Mouse (Mus musculus): Measurements from ENCODE around the gene Arhgap10. TPM values are rescaled to one million over a fixed set of nuclear protein-coding genes. Genes with fewer than 3 reads are reported as not detected.

The Arhgap10 gene
- polyA plus RNA-seq, 1 experiment from 2014 or later = 5.7 TPM

DNA sequence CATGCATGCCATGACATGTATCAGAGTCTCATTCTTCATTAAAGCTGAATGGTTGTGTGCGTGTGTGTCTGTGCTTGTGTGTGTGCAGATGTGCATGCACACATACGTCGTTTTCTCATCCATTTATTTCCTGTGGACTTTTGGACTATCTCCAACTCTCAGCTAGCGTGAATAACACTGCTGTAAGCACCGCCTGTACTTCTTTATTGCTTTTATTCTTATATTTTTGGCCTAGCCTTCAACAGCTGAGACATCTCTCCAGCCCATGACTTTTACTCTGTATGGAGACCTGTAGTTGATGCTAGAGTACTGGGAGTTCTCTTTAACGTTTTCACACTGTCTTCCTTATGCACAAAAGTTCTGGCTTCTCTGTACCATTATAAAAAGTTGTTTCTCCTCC lies 285.9 kb downstream of the Arhgap10 start:
- Histone ChIP-seq H3K9ac (replicated peaks) (no peak overlapping the region), H3K27me3 (replicated peaks) (no peaks in the 10 kb centered on the region; the same call in 1 of the 2 replicates), H3K4me3 (replicated peaks) (no peak overlapping the region), H3K4me2 (no peak overlapping the region), H3K9me3 (replicated peaks) (no peaks in the 10 kb centered on the region), H3K36me3 (no peaks in the 10 kb centered on the region), H3K27ac (replicated peaks) (no peak overlapping the region), H3K4me1 (no peaks in the 10 kb centered on the region)
- ATAC-seq (ENCODE audit: low FRiP score) = no peak
- 60% methylated on average over 6 of the region's 6 CpGs for WGBS

DNA sequence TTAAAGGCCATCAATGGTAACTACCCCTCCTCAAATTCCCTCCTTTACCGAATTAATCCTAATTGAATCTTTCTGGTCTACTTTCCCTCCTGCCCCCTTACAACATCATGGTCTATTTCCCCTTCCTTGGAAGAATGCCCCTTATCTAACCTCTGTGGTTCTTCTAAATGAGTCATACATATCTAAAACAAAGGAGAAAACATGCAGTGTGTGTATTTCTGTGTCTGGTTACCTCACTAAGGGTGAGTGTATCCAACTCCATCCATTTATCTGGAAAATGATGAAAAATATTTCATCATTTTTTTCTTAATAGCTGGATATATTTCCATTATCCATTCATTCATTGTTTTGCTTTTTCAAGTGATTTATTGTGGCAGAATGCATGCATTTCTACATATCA lies 286.5 kb downstream of the Arhgap10 start:
- no peaks in the 10 kb centered on the region for H3K36me3 ChIP-seq
- H3K27ac ChIP-seq (replicated peaks) = no peak overlapping the region
- no peak overlapping the region for H3K9ac ChIP-seq (replicated peaks)
- 96% methylated on average over 1 of the region's 1 CpGs for WGBS
- ATAC-seq (ENCODE audit: low FRiP score) = no peak
- no peak overlapping the region for H3K4me3 ChIP-seq (replicated peaks)
- no peaks in the 10 kb centered on the region for H3K9me3 ChIP-seq (replicated peaks)
- no peak overlapping the region for H3K4me2 ChIP-seq
- no peaks in the 10 kb centered on the region for H3K4me1 ChIP-seq
- H3K27me3 ChIP-seq (replicated peaks) = no peaks in the 10 kb centered on the region; the same call in 1 of the 2 replicates

DNA sequence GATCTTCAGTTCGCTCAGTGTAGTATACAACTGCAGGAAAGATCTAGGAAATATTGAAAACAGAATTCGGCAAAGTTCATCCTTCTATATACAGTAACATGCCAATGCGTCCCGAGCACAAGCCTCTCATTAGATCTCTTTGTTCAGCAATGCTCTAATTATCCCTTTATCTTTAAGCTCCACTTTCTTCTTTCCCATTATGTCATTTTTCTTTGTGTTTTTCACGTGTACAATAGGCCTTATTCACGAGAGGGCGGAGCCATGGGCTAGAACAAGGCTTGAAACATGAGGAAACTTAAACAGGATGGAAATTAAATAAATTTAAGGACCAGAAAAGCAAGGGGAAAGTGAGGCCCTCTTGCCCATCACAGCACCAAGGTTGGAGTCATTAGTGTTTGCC lies 289.1 kb downstream of the Arhgap10 start:
- H3K9ac ChIP-seq (replicated peaks) = no peak overlapping the region
- no peaks in the 10 kb centered on the region; the same call in 1 of the 2 replicates for H3K27me3 ChIP-seq (replicated peaks)
- no peak overlapping the region for H3K4me2 ChIP-seq
- H3K4me3 ChIP-seq (replicated peaks) = no peak overlapping the region
- WGBS = 79% methylated on average over 7 of the region's 7 CpGs
- H3K27ac ChIP-seq (replicated peaks) = no peak overlapping the region
- no peaks in the 10 kb centered on the region for H3K9me3 ChIP-seq (replicated peaks)
- no peak for ATAC-seq (ENCODE audit: low FRiP score)
- H3K4me1 ChIP-seq = no peaks in the 10 kb centered on the region
- H3K36me3 ChIP-seq = no peaks in the 10 kb centered on the region

DNA sequence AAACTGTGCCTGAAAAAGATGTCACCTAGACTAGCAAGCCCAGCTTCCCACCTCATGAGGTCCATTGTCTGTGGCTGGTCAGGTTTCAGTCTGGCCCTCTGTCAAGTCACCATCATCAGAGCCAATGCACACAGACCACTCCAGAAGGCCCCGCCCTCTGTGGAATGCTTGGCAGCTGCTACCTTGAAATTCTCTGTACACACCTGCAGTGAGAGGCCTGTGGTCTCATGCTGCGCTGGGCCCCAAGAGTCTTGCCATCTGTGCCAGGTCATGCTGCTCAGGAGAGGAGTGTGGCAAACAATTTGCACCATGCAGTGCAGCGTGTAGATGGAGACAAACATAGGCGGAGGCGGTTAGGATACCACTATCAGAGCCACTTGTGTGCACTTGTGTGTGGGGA lies 290.0 kb downstream of the Arhgap10 start:
- 92% methylated on average over 5 of the region's 5 CpGs for WGBS
- Histone ChIP-seq H3K9me3 (replicated peaks) (no peaks in the 10 kb centered on the region), H3K4me3 (replicated peaks) (no peak overlapping the region), H3K9ac (replicated peaks) (no peak overlapping the region), H3K4me2 (no peak overlapping the region), H3K4me1 (no peaks in the 10 kb centered on the region), H3K36me3 (no peaks in the 10 kb centered on the region), H3K27ac (replicated peaks) (no peak overlapping the region), H3K27me3 (replicated peaks) (no peaks in the 10 kb centered on the region; the same call in 1 of the 2 replicates)
- no peak for ATAC-seq (ENCODE audit: low FRiP score)

DNA sequence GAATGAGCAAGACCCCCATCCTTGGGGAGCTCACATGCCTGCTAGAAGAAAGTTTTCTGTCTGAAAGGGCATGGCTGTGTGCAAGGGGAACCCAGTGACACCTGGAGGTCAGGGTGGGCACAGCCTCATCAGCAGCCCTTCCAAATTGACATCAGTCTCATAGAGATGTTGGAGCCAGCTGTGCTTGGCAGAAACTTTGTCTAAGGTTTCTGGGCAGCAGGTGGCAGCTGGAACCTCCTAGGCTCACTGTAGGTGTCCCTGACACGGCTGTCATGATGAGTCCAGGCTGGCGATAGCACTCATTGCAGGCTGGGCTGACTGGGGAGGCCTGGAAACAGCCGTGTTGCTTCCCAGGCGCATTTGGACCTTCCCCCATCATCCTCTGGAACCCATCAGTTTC lies 294.6 kb downstream of the Arhgap10 start:
- Histone ChIP-seq H3K9ac (replicated peaks) (no peak overlapping the region), H3K36me3 (no peaks in the 10 kb centered on the region), H3K9me3 (replicated peaks) (no peaks in the 10 kb centered on the region), H3K4me2 (no peak overlapping the region), H3K4me3 (replicated peaks) (no peak overlapping the region), H3K27ac (replicated peaks) (no peak overlapping the region), H3K27me3 (replicated peaks) (no peaks in the 10 kb centered on the region), H3K4me1 (no peaks in the 10 kb centered on the region)
- WGBS = 79% methylated on average over 4 of the region's 4 CpGs
- no peak for ATAC-seq (ENCODE audit: low FRiP score)

DNA sequence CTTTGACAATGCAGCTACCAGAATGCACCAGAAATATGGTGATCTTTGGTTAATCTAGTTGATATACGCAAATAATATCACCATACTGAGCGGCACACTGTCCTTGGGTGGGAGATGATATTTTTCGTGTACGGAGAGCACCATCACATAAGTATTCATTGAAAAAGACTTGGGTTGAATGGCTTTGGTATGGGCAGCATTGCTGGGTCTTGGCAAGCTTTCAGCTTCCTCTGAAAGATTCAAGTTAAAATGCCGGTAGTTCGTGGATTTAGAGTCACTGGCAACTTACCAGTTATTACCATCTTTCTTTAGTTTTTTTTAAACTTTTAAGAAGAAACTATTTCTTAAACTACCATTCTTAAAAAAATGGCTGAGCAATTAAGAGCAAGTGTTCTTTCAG lies 302.6 kb downstream of the Arhgap10 start:
- ATAC-seq (ENCODE audit: low FRiP score) = no peak
- H3K27ac ChIP-seq (replicated peaks) = no peak overlapping the region
- 83% methylated on average over 6 of the region's 6 CpGs for WGBS
- H3K4me1 ChIP-seq = peaks cover 5% of the 10 kb centered on the region; the same call in 1 of the 2 replicates
- no peaks in the 10 kb centered on the region for H3K27me3 ChIP-seq (replicated peaks)
- no peaks in the 10 kb centered on the region for H3K36me3 ChIP-seq
- H3K9me3 ChIP-seq (replicated peaks) = no peaks in the 10 kb centered on the region
- no peak overlapping the region for H3K9ac ChIP-seq (replicated peaks)
- H3K4me2 ChIP-seq = no peak overlapping the region
- H3K4me3 ChIP-seq (replicated peaks) = no peak overlapping the region

DNA sequence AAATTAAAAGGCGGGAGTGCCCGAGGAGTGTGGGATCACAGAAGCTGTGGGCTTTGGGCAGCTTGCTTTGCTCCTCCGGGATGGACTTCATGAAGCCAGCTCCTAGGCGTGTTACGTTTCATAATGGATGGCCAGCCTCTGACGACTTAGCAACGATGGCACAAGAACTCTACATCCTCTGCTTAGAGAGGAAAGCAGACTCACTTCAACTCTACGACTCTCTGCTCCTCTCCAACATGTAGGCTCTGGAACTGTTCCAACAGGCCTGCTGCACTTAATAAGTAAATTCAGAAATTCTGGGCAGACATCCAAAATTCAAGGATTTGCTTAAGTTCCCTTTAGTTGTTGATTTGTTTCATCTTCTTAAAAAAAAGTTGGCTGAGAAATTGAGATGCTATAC lies 303.1 kb downstream of the Arhgap10 start:
- Histone ChIP-seq H3K9me3 (replicated peaks) (no peaks in the 10 kb centered on the region), H3K4me2 (no peak overlapping the region), H3K36me3 (no peaks in the 10 kb centered on the region), H3K4me1 (peaks cover 5% of the 10 kb centered on the region; the same call in 1 of the 2 replicates), H3K27me3 (replicated peaks) (no peaks in the 10 kb centered on the region), H3K27ac (replicated peaks) (0 out of 2 replicates have a peak overlapping the region, but pooled peaks have one; percentile 33), H3K4me3 (replicated peaks) (no peak overlapping the region), H3K9ac (replicated peaks) (no peak overlapping the region)
- WGBS = 73% methylated on average over 8 of the region's 8 CpGs
- ATAC-seq (ENCODE audit: low FRiP score) = no peak

DNA sequence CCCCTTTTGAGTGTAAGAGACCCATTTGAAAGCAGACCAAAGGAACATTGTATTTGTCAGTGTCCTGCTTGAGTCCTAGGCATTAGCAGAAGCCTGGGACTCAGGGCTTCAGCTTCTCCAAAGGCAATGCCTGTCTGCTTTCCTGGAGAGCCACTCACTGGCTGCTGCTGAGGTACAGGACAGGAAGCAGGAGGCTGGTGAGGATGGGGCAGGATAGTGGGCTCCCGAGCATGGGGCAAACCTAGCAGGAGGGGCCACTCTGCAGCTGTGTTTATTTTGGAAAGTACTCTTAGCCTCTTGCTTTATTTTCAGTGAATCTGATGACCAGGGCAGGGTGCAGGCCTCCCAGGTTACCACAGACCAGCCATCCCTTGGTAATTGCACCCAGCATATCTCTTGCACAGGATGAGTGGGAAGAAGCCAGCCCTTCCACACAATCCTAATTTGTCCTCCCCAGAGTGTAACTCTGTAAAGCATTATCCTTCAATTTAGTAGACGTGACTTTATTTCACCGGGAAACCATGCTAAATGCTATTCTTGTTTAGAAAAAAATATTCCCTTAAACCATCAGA lies 303.8 kb downstream of the Arhgap10 start:
- no peak overlapping the region for H3K4me2 ChIP-seq
- H3K4me1 ChIP-seq = peaks cover 5% of the 10 kb centered on the region; the same call in 1 of the 2 replicates
- ATAC-seq (ENCODE audit: low FRiP score) = no peak
- 76% methylated on average over 3 of the region's 3 CpGs for WGBS
- no peak overlapping the region for H3K9ac ChIP-seq (replicated peaks)
- no peaks in the 10 kb centered on the region for H3K36me3 ChIP-seq
- no peaks in the 10 kb centered on the region for H3K27me3 ChIP-seq (replicated peaks)
- H3K4me3 ChIP-seq (replicated peaks) = no peak overlapping the region
- no peak overlapping the region for H3K27ac ChIP-seq (replicated peaks)
- H3K9me3 ChIP-seq (replicated peaks) = no peaks in the 10 kb centered on the region

DNA sequence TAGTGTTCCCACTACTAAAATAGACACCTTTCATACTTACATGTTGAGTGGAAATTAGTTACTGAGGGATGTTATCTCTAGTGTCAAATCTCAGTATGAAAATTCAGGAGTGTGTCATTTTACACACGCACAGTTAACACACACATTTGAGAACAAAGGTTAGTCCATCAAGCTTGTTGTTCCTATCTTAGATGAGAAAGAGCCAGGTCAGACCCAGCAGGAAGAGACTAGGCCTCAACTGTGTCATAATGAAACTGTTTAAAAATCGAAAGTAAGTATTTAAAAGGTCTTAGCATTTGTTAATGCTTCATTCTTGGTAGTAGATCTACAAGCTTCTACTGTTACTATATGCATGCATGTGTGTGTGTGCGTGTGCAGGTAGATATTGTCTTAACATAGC lies 308.5 kb downstream of the Arhgap10 start:
- WGBS = 93% methylated on average over 3 of the region's 3 CpGs

More for the DNA sequence above, 308.5 kb downstream of the Arhgap10 start:
- H3K27me3 ChIP-seq (replicated peaks) = no peaks in the 10 kb centered on the region
- no peak overlapping the region for H3K4me3 ChIP-seq (replicated peaks)
- H3K36me3 ChIP-seq = no peaks in the 10 kb centered on the region
- no peak overlapping the region for H3K27ac ChIP-seq (replicated peaks)
- H3K4me2 ChIP-seq = no peak overlapping the region
- no peak for ATAC-seq (ENCODE audit: low FRiP score)
- no peaks in the 10 kb centered on the region for H3K9me3 ChIP-seq (replicated peaks)
- H3K9ac ChIP-seq (replicated peaks) = no peak overlapping the region
- peaks cover 5% of the 10 kb centered on the region; the same call in 1 of the 2 replicates for H3K4me1 ChIP-seq

Other genes with a start within 250 kb of the Arhgap10 start
- 26.5 and 27.3 TPM in 2 replicates for gene Prmt9, start 31.4 kb upstream of the Arhgap10 start, polyA plus RNA-seq (2015; fragmentation: Nextera tagmentation; extraction: Ambion mirVana)
- 66.7 and 73.0 TPM in 2 replicates for gene Tmem184c, start 92.7 kb upstream of the Arhgap10 start, polyA plus RNA-seq (2015; fragmentation: Nextera tagmentation; extraction: Ambion mirVana)
- gene Ednra, start 206.5 kb upstream of the Arhgap10 start, polyA plus RNA-seq (2015; fragmentation: Nextera tagmentation; extraction: Ambion mirVana) = 7.7 and 10.0 TPM in 2 replicates

Measured in neural tube, embryonic 15.5 days (tissue).